Mouse (Mus musculus) midbrain, embryonic 10.5 days (tissue): Measurements from ENCODE around the gene Sirt1. TPM values are rescaled to one million over a fixed set of nuclear protein-coding genes. Genes with fewer than 3 reads are reported as not detected.

ENCODE experiments used
- DNase-seq: peaks from one replicate; pipeline ENCODE4 v3.0.0-alpha.2; 2017; ENCODE audit warnings: low spot score
- H3K27ac ChIP-seq: fragments of 300-500 bp; sonication (generic); replicated peaks from 2 replicates; pipeline ENCODE4 v1.5.1; 2016; ENCODE audit warnings: mild to moderate bottlenecking
- H3K27me3 ChIP-seq: fragments of 300-500 bp; sonication (generic); 2 replicates; pipeline ENCODE4 v1.6.1; 2016; ENCODE audit warnings: low read depth, mild to moderate bottlenecking; ENCODE audit not compliant: poor library complexity, severe bottlenecking
- H3K36me3 ChIP-seq: fragments of 300-500 bp; sonication (generic); 2 replicates; pipeline ENCODE4 v1.6.1; 2016; ENCODE audit warnings: mild to moderate bottlenecking, moderate library complexity
- H3K4me1 ChIP-seq: fragments of 300-500 bp; sonication (generic); 2 replicates; pipeline ENCODE4 v1.6.1; 2016
- H3K4me3 ChIP-seq: fragments of 300-500 bp; sonication (generic); 2 replicates; pipeline ENCODE4 v1.5.1; 2016; ENCODE audit warnings: mild to moderate bottlenecking, moderate library complexity
- H3K9me3 ChIP-seq: fragments of 300-500 bp; sonication (generic); replicated peaks from 2 replicates; pipeline ENCODE4 v1.6.1; 2016; ENCODE audit warnings: mild to moderate bottlenecking
- WGBS: fragments of 180-500 bp; shearing (Covaris S2); methylation state at CpG from one replicate; pipeline ENCODE4 v1.1.7; 2016; 5-methylcytosine and 5-hydroxymethylcytosine counted together
- polyA plus RNA-seq: library from polyadenylated mRNA; unstranded; fragments of >200 nt; fragmentation: Nextera tagmentation; extraction: Ambion mirVana; gene quantifications from 2 replicates; pipeline ENCODE4 v1.2.1, GENCODE M21; 2016

Gene Sirt1
- polyA plus RNA-seq: 4.9 and 6.2 TPM in 2 replicates

DNA sequence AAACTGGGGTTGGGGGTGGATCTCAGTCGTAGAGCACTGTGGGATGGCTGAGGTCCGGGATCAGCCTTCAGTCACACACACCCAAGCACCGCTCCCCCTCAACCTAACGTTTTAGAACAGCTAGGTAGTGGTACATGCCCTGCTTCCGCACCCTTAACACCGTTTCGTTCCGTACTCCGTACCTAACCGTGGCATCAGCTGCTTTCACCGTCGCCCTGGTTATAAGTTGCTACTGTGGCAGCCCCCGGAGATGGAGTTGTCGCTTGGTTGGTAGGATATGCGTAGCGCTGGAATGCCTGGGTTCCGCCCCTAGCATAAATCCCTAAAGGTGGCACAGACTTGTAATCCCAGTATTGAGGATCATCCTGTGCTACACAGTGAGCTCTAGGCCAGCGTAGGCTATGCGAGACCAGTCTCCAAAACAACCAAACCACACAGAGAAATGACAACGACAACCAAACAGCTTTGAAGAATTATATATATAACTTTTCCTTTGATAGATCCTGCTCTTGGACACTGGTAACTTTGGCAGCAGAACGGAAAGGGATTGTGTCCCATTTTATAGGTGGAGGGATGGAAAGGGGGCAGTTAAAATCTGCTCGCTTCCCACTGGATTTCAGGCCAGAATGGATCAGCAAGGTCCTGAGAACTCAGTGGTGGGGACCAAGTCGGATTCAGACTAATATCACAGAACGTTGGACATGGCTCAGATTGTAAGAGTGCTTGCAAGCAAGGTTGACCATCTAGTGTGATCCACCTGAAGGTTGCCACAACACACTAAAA is at the start of gene Sirt1:
TSS of gene Sirt1 (minus strand) at position 207 of the 783 bp plus-strand sequence.
- Histone ChIP-seq H3K27me3 (peaks cover 16% of the 10 kb centered on the region), H3K4me3 (peak within 1 kb of the TSS; percentile 71), H3K27ac (peak within 1 kb of the TSS; percentile 76), H3K9me3 (no peaks in the 10 kb centered on the region), H3K4me1 (peaks cover 11% of the 10 kb centered on the region), H3K36me3 (no peaks in the 10 kb centered on the region)
- 5% methylated on average over 24 of the region's 24 CpGs for WGBS
- peak; percentile 20 for DNase-seq

GRCm38 (mm10) chr10:63429785-63430305 is 48.3 kb upstream of the Sirt1 start, which contains the start of gene Ctnna3:
Gene Ctnna3 (plus strand): TSS chr10:63430098.
- no peaks in the 10 kb centered on the region for H3K9me3 ChIP-seq
- peaks cover 5% of the 10 kb centered on the region for H3K4me1 ChIP-seq
- under 1% methylated on average over 55 of the region's 55 CpGs for WGBS
- H3K4me3 ChIP-seq: peak within 1 kb of the TSS; percentile 81
- H3K36me3 ChIP-seq: no peaks in the 10 kb centered on the region
- H3K27ac ChIP-seq: peak within 1 kb of the TSS; percentile 94
- no peaks in the 10 kb centered on the region for H3K27me3 ChIP-seq
- DNase-seq: peak; percentile 92

- H3K9me3 ChIP-seq: no peaks in the 10 kb centered on the region
- H3K4me3 ChIP-seq: peak overlapping the region; percentile 81
- under 1% methylated on average over 34 of the region's 34 CpGs for WGBS
- peak; percentile 99 for DNase-seq
- peaks cover 5% of the 10 kb centered on the region for H3K4me1 ChIP-seq
- peak overlapping the region; percentile 94 for H3K27ac ChIP-seq
- H3K36me3 ChIP-seq: no peaks in the 10 kb centered on the region
- H3K27me3 ChIP-seq: no peaks in the 10 kb centered on the region
Measured at GRCm38 (mm10) chr10:63429380-63429779, 47.9 kb upstream of the Sirt1 start.

DNA sequence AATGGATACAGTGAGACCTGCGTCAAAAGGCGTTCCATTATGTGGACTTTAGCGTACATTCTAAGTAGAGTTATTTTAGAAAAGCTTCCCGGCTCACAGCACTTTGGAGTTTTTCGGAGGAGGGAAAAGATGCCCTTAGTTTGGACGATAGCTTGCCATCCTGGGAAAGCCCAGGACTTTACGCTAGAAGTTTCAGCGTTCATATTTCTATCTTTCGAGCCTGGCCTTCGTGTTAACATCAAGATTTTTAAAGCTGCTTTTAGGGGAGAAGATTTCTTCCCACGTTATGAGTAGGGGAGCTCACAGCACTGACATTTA is 47.5 kb upstream of the Sirt1 start:
- H3K36me3 ChIP-seq: no peaks in the 10 kb centered on the region
- H3K27ac ChIP-seq: peak overlapping the region; percentile 55

DNA sequence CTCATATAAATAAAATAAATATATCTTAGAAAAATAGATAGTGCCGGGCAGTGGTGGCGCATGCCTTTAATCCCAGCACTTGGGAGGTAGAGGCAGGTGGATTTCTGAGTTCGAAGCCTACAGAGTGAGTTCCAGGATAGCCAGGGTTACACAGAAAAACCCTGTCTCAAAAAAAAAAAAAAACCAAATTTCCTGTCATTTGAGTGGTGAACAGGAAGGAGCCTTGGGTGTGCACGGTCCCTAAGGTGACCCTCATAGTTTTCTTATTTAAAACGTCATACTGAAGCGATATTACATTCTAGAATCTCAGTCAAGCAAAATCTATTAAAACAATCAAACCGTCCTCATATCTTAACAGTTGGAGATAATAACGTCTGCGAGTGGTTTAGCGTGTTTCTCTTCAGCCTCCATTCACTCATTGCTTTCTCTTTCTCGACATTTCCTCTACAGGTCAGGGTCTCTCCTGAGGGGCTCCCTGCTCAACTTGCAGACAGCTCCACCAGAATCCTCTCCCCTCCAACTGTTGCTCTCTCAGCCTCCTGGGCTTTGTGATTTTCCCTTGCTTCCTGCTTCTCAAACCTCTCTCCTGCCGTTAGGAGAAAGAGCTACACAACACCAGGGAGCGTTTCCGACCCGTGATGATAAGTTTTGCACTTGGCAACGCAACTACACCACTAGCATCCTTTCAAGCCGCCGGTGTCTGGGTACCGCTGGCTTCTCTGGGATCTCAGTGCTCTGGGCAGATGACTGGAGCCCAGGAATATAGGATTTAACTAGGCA is 46.9 kb upstream of the Sirt1 start:
- peak overlapping the region; percentile 55 for H3K27ac ChIP-seq
- peak overlapping the region; percentile 81 for H3K4me3 ChIP-seq
- H3K4me1 ChIP-seq: peaks cover 5% of the 10 kb centered on the region
- 30% methylated on average over 19 of the region's 19 CpGs for WGBS
- no peaks in the 10 kb centered on the region for H3K27me3 ChIP-seq
- no peaks in the 10 kb centered on the region for H3K9me3 ChIP-seq
- peak; percentile 55 for DNase-seq
- no peaks in the 10 kb centered on the region for H3K36me3 ChIP-seq

More for the DNA sequence above, 47.5 kb upstream of the Sirt1 start:
- Histone ChIP-seq H3K4me1 (peaks cover 5% of the 10 kb centered on the region), H3K9me3 (no peaks in the 10 kb centered on the region), H3K4me3 (peak overlapping the region; percentile 81), H3K27me3 (no peaks in the 10 kb centered on the region)
- DNase-seq: no peak
- WGBS: 5% methylated on average over 11 of the region's 11 CpGs

DNA sequence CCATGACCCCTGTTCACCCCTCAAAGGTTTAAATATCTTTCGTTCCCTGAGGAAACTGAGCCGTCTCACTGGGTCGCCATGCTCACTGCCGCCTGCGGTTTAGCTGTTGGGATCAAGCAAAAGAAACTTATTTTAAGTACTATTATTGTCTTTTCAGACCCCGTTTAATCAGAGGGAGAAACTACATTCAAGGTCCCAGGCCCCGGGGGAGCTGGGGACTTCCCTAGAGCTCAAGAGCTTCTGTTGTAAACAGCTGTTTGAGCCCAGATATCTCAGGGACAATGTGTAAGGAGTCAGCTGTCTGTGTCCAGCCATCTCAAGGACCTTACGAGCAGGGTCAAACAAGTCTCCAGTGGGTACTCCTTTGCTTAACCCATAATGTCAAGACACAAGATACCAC is 45.6 kb upstream of the Sirt1 start:
- no peak for DNase-seq
- H3K4me1 ChIP-seq: peaks cover 5% of the 10 kb centered on the region
- H3K9me3 ChIP-seq: no peaks in the 10 kb centered on the region
- H3K4me3 ChIP-seq: no peak overlapping the region
- no peak overlapping the region for H3K27ac ChIP-seq
- no peaks in the 10 kb centered on the region for H3K27me3 ChIP-seq
- WGBS: 83% methylated on average over 8 of the region's 8 CpGs
- no peaks in the 10 kb centered on the region for H3K36me3 ChIP-seq

GRCm38 (mm10) chr10:63424475-63424814 is 42.9 kb upstream of the Sirt1 start:
- H3K4me3 ChIP-seq: no peak overlapping the region

DNA sequence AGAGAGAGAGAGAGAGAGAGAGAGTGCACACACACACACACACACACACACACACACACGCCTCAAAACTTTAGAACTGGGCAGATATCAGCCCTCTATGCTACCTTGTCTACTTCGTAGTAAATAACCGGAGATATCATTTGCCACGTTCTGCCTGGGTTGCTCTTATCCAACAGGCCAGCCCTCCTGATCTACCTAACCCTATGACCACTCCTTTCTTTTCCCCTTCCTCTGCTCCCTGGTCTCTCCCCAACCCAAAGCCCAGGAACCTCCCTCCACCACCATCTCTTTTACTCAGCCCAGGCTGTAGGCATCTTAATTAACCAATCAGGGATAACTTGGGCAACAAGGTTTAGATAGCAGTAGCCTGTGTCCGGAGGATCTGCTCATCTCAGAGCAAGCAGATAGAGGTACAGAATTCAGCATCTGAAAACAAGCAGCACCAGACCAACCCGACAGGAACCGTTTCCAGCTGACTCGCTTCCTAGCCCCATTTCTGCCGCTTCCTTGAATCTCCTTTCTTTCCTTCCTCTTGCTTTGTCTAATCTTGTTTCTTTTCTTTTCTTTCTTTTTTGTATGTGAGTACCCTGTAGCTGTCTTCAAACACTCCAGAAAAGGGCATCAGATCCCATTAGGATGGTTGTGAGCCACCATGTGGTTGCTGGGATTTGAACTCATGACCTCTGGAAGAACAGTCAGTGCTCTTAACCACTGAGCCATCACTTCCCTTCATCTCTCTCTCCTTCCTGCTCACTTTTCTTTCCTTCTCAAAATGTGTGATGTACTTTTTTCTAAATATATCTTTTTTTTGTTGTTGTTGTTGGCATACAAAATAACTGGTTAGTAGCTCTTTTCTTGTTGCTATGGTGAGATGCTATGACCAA is 42.3 kb upstream of the Sirt1 start:
- Histone ChIP-seq H3K27ac (no peak overlapping the region), H3K27me3 (no peaks in the 10 kb centered on the region), H3K4me3 (no peak overlapping the region), H3K4me1 (peaks cover 5% of the 10 kb centered on the region), H3K9me3 (no peaks in the 10 kb centered on the region), H3K36me3 (no peaks in the 10 kb centered on the region)
- no peak for DNase-seq
- 87% methylated on average over 9 of the region's 9 CpGs for WGBS

More at GRCm38 (mm10) chr10:63424475-63424814, 42.9 kb upstream of the Sirt1 start:
- Histone ChIP-seq H3K4me1 (peaks cover 5% of the 10 kb centered on the region), H3K36me3 (no peaks in the 10 kb centered on the region), H3K27me3 (no peaks in the 10 kb centered on the region), H3K27ac (no peak overlapping the region), H3K9me3 (no peaks in the 10 kb centered on the region)
- DNase-seq: no peak

GRCm38 (mm10) chr10:63422736-63422992 is 41.2 kb upstream of the Sirt1 start:
- H3K4me1 ChIP-seq: no peaks in the 10 kb centered on the region

GRCm38 (mm10) chr10:63421739-63422735 is 40.5 kb upstream of the Sirt1 start, which contains the start of gene Gm7075:
Gene Gm7075 (minus strand): TSS chr10:63421789.
- Histone ChIP-seq H3K27ac (no peak within 1 kb of the TSS), H3K36me3 (no peaks in the 10 kb centered on the region), H3K27me3 (no peaks in the 10 kb centered on the region), H3K4me1 (no peaks in the 10 kb centered on the region), H3K4me3 (no peak within 1 kb of the TSS), H3K9me3 (no peaks in the 10 kb centered on the region)
- peak; percentile 56 for DNase-seq
- WGBS: 88% methylated on average over 18 of the region's 18 CpGs

More at GRCm38 (mm10) chr10:63422736-63422992, 41.2 kb upstream of the Sirt1 start:
- no peaks in the 10 kb centered on the region for H3K27me3 ChIP-seq
- H3K9me3 ChIP-seq: no peaks in the 10 kb centered on the region
- H3K36me3 ChIP-seq: no peaks in the 10 kb centered on the region
- DNase-seq: no peak
- H3K4me3 ChIP-seq: no peak overlapping the region
- WGBS: 92% methylated on average over 5 of the region's 5 CpGs
- H3K27ac ChIP-seq: no peak overlapping the region

DNA sequence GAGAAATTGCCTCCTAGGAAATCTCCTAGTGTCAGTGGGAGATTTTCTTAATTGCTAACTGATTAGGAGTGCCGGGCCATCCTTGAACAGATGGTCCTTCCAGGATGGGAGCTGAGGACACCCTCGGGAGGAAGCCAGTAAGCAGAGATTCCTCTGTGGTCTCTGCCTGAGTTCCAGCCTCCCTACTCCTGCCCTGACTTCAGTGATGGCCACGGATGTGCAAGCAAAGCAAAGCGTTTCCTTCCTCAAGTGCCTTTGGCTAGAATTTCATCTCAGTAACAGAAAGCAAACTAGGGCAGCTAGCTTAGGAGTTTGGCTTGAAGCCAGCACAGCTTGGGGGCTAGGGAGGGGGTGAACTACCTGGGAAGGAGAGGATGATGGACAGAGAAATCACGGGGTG is 35.6 kb upstream of the Sirt1 start:
- Histone ChIP-seq H3K27ac (no peak overlapping the region), H3K9me3 (no peaks in the 10 kb centered on the region), H3K4me1 (no peaks in the 10 kb centered on the region), H3K27me3 (no peaks in the 10 kb centered on the region), H3K4me3 (no peak overlapping the region), H3K36me3 (no peaks in the 10 kb centered on the region)
- WGBS: 76% methylated on average over 5 of the region's 5 CpGs
- no peak for DNase-seq
